Mouse (Mus musculus) heart, postnatal 10 days (tissue): ENCODE data around the gene Olfr62. TPM values are rescaled to one million over a fixed set of nuclear protein-coding genes. Genes with fewer than 3 reads are reported as not detected.

Experiments
- DNase-seq, 2 experiments: peaks; one replicate each; pipeline ENCODE4 v3.0.0; 2021
- intact Hi-C: fragments of 180-260 bp; cut with DNase I; formaldehyde crosslinking; loops from one replicate; pipeline ENCODE4 v1.15.1; 2025
- total RNA-seq, 2 experiments: library from RNA; stranded (reverse); gene quantifications; 2 replicates each; pipeline ENCODE4 v1.2.3; 2021

Gene Olfr62
- total RNA-seq, result not detected

DNA sequence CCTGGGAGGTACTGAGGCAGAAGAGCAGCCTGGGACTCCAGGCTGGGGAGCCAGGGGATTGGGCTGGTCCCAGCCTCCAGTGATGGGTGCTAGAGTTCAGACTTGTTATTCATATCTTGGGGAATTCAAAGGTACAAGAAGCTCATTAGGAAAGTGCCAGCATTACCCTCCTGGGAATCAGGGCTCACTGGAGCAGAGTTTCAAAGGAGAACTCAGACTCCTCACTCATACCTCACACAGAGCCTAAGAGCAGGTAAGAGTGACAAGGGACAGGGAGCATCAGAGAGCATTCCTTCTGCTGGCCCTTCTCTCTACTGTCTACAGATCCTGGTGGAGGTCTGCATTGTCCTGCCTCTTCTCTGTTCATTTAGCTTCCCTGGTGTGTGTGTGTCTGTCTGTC, at the start of gene Olfr62:
Gene Olfr62, plus strand, starts transcription at position 301 of the 400 bp plus-strand sequence.
- intact Hi-C loops, result no loop called here
- DNase-seq, result no peak

DNA sequence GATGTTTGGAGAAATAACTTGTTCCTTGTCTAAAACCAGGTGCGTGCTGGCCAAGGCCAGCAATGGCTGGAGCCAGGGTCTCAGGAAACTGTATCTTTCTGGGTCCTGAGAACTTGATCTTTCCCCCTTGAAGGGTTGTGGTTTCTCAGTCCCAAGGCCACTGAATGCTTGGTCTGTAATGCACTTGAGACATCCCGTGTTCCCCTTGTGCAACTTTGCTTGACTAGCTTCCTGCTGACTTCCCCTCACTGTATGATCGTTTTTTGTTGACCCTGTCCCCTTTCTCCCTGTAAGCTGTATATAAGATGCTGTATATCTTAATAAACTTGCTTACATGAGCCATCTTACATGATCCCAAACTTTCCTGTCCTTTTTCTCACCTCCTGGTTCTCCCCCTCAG, 48.9 kb upstream of the Olfr62 start:
- DNase-seq, result no peak
- intact Hi-C loops, result no loop called here

DNA sequence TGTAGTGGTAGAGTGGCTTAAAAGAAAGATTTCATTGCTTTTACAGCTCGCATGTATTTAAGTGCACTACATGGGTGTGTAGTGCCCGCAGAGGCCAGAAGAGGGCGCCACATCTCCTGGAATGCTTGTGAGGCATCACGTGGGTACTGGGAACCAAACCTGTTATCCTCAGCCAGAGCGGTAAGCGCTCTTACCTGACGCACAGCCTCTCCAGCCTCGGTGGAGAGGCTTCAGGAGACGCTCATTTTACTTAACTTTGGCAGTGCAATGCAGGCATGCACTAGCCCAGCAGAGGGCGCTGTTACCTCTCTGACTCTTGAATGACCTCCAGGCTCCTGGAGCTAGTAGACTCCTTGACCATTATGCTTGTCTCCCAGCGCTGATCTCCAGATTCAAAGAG, 46.1 kb upstream of the Olfr62 start:
- peak; percentile 30 to 51 for DNase-seq
- intact Hi-C loops, result no loop called here

DNA sequence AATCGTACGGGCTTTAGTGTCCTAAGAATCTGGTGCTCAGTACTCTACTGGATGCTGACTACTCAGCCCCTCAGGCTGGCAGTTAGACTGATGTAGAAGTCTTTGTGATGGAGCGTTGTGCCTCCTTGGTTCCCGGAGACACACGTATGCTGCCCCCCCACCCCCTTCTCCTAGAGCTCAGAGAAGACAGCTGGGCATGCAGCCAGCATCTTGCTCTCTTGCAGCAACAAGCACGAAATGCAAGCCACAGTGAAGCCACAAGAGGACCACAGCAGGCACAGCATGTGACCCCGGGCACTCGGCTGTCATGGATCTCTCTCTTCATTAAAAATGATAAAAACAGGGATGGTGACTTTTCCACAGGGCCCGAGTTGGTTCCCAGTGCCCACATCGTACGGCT, 43.3 kb upstream of the Olfr62 start:
- DNase-seq, result no peak
- intact Hi-C loops, result no loop called here

DNA sequence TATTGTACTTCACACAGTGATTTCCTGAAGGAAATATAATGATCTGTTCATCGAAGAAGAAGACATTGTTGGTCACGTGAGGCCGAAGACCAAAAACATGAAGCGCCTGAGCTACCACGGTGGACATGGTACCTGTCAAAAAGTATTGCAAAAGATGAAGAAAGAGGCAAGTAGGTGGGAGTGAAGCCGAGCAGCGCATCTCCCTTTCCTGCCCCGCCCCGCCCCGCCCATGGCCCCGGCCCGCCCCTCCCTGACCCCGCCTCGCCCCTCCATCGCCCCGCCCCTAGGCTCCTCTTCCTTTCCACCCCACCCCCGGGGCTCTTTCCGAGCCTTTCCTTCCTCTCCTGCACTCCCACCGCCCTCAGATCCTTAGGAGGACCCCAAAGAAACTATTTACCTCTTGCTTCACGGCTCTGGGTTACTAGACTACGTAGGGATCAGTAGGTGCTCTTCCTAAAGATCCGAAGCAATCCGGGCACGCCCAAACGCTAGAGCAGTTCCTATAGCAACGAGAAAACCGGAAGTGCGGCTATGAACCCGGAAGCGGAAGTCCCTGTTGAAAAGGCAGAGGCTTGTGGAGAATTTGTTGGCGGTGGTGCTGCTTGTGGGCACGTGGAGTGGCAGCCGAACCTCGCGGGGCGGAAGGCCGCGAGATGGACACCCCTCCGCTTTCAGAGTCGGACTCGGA, 38.3 kb upstream of the Olfr62 start, which contains the start of the genes Cfap57 and Ebna1bp2:
Gene Cfap57, minus strand, starts transcription at position 499 of the 688 bp plus-strand sequence.
Gene Ebna1bp2, plus strand, starts transcription at position 521 of the 688 bp plus-strand sequence.
- peak; percentile 94 to 97 for DNase-seq
- intact Hi-C loops, result no loop called here

DNA sequence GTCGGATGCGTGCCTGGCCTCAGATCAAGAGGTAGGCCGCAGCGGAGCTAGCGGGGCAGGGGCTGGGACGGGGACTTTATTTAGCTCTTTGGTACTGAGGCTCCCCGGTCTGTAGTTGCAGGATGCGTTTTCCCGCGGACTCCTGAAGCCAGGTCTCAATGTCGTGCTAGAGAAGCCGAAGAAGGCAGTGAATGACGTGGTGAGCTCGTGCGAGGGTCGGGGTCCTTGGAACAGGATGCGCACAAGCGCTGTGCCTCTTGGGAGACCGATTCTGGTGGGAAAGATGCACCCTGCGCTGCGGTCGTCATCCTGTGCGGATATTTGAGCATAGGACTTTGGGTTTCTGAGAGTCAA, 37.8 kb upstream of the Olfr62 start:
- intact Hi-C loops, result no loop called here
- DNase-seq, result no peak

DNA sequence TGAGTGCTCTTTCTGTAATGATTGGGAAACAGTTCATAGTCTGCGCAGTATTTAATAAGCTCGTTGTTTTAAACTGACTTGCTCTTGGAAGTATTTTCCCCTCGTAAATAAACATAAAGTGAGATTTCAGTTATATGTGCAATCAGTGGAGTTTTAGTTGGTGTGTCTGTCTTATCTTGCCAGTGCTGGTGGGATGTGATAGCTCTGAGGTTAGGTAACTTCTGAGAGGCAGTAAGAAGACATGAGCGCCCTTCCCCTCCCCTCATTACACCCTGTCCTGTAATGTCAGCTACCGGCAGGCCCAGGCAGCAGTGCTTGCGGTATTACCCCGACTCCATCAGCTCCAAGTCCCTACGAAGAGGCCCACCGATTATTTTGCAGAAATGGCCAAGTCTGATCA, 37.0 kb upstream of the Olfr62 start:
- no peak for DNase-seq
- intact Hi-C loops, result no loop called here

DNA sequence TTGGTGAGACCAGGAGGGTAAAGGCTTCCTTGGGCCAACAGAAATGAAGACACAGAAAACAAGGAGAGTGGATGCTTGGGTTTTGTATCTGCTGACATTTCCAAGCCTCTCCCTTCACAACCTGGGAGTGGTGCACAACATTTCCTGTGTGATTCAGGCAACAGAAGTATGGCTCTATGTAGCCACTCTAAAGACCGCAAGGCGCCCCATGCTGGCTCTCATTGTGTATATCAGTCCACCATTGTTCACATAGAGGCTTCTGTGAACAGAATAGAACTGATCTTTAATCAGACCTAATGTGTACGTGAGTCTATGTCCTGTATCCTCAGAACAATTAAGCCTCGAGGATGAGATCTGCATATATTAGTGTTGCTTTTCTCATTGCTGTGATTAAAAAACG, 28.5 kb upstream of the Olfr62 start:
- intact Hi-C loops, result no loop called here

DNA sequence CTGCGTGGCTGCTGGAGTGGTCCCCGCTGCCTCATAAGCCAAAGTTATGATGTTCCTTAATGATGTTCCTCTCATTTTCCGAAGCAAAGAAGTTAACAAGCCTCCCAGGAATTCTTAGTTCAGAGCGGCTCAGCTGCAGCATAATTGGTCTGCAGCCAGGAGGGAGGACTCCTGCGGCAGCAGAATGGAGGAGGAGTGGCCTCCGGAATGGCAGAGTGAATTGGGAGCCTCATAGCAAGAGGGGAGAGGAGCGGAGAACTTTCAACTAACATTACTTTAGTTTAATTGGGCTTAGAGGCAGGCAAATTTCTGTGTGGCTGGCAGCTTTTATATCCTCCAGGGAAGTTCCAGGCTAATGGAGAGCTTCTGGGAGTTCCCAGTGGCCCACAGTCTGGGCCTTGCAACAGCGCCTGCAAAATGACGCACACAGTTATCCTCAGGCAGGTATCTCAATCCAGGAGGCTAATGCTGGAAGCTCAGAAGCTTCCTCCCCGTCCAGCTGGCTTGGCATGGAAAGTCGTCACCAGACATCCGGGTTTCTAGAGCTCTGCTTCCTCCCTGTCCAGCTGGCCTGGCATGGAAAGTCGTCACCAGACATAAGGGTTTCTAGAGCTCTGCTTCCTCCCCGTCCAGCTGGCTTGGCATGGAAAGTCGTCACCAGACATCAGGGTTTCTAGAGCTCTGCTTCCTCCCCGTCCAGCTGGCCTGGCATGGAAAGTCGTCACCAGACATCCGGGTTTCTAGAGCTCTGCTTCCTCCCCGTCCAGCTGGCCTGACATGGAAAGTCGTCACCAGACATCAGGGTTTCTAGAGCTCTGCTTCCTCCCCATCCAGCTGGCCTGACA, 16.2 kb upstream of the Olfr62 start:
- intact Hi-C loops, result no loop called here
- peak; percentile 31 to 52 for DNase-seq

More for the DNA sequence above, 28.5 kb upstream of the Olfr62 start:
- DNase-seq, result no peak

DNA sequence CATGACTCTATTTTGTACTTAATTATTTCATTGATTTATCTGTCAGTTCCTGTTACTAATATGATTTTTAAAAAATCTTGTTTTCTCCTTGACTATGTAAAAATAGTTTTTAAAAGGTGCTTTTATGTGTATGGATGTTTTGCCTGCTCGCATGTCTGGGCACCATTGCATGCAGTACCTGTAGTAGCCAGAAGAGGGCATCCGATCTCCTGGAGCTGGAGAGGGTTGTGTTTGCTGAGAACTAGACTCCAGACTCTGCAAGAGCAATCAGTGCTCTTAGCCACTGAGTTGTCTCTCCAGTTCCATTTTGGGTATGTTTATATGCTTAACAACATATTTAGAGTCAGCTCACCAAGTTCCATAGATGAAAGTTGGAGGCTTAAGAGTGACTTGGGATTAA, 13.5 kb upstream of the Olfr62 start:
- peak; percentile 35 to 67 for DNase-seq
- intact Hi-C loops, result loop anchor here (1.0 kb wide), 1 partner anchor 343 kb away; no protein-coding TSS in a partner anchor

DNA sequence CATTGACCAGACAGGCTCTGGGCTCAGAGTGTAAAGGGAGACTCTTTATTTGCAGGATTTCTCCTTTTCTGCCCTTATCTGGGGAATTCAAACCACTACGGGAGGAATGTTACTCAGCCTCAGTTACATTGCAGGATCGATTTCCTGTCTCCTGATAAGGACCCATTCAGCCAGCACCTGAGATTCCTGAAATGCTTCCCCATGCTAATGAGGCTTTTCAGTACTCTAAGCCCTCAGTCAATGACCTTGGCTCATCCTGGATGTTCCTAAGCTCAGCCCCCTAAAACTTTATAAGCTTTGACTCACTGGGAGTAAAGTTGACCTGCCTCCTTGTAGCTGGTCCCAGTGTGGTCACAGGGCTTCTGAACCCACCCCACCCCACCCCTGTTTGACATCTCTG, 28.3 kb downstream of the Olfr62 start:
- DNase-seq, result no peak
- intact Hi-C loops, result no loop called here

DNA sequence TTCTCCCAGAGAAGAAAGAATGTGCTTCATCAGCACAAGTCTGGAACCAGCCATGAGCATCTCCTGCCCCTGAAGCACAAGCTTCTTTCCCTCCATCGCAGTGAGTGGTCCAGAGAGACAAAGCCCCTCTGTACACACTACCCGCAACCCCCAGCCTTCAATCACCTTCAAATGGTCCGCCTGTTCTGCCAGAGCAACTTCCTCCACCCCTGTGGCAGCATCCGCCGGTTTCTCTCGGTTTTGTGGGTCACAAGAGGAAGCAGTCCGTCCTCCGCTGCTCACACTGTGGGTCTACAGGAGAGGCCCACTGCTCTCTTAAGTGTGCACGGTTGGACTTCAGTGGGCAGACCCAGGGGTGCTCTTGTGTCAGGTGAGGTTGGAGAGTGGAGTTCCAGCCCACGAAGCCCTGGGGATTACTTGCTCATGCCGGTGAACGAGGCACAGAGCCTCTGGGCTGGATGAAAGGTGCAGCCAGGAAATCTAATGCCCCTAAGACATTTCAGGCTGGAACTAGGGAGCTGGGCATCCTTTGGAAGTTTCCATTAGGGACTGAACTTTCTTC, 33.7 kb downstream of the Olfr62 start, which contains the start of gene Olfr1342:
Gene Olfr1342, minus strand, starts transcription at position 345 of the 562 bp plus-strand sequence.
- no peak for DNase-seq
- intact Hi-C loops, result no loop called here

DNA sequence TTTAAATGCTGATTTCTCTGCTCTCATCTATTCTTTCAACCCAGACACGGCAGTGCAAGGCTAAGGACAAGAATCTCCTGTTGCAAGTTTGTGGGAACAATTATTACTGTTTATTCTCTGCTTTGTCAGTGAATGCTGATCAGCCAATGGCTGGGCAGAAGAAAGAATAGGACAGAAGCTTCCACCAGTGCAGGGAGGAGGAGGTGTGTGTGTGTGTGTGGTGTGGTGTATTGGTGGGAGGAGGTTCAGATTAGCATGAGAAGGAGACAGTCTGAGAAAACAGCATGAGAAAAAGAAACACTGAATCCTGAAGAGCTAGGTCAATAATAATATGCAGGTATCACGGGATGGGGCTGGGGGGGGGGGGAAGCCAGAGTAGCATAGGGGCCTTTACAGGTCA, 35.1 kb downstream of the Olfr62 start:
- DNase-seq, result no peak
- intact Hi-C loops, result no loop called here

DNA sequence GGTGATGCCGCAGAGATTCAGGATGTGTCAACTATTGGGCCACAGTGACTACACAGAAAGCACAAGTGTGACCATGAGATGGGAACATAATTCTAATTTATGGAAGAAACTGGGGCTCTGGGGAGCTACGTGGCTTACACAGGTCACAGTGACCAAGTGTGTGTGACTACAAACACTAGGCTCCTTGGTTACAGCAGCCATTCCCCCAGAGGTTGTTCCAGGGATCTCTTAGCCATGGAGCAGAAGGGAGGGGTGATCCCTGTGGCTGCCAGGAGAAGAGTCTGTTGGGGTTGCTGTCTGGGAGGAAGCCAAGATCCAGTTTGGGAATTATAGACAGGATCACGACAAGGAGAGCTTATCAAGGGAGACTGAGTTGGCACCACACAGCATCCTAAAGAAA, 44.5 kb downstream of the Olfr62 start, which contains the start of gene Olfr1341:
Gene Olfr1341, plus strand, starts transcription at position 301 of the 400 bp plus-strand sequence.
- no peak for DNase-seq
- intact Hi-C loops, result no loop called here

DNA sequence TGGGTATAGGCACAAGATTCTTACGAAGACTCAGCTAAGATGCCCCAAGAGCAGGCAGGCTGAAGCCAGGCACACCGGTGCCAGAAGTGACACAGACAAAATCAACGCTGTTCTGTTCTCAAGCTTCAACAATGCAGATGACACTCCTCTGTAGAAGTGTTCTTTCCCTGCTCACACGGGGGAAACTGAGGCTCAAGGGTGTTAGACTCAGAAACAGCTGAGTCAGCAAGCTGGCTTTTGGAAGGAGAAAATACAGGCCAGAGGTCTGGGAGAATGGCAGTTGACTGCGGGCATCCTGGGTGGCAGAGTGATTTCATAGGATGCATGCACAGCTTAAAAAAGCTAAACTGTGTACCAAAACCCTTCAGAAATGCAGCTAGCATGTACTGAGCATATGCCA, 49.3 kb downstream of the Olfr62 start:
- intact Hi-C loops, result no loop called here
- DNase-seq, result no peak

DNA sequence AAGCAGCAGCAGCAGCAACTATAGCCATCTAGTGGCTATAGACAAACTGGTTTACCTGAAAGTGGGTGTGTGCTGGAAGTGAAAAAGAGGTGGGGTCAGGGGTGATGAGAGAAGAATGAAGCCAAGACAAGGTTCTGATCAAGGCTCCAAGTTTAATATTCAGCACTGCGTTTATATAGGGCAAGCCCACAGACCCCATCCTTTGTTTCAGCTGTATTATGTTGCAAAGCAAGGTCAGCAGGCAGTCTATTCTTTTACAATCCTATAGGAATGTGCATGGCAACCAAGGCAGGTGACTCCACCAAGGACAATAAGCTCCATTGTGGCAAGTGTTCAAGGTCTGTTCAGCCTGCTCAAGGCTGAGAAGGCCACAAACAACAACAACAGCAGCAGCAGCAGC, 52.9 kb downstream of the Olfr62 start:
- intact Hi-C loops, result no loop called here
- no peak for DNase-seq

Other genes with a start within 250 kb of the Olfr62 start
- gene Szt2, start 249.7 kb upstream of the Olfr62 start, total RNA-seq, result 10 to 100 TPM; 12.8 to 12.9 TPM
- 10 to 100 TPM; 44.3 to 46.2 TPM for gene Med8, start 249.6 kb upstream of the Olfr62 start, total RNA-seq
- gene Elovl1, start 230.9 kb upstream of the Olfr62 start, total RNA-seq, result 10 to 100 TPM; 37.5 to 37.7 TPM
- 10 to 100 TPM; 24.9 to 25.3 TPM for gene Cdc20, start 221.6 kb upstream of the Olfr62 start, total RNA-seq
- gene Mpl, start 201.4 kb upstream of the Olfr62 start, total RNA-seq, result under 1 TPM; 0.12 to 0.34 TPM
- 100 to 1,000 TPM; 114 to 120 TPM for gene Tie1, start 168.9 kb upstream of the Olfr62 start, total RNA-seq
- not detected for gene 2610528J11Rik, start 132.0 kb upstream of the Olfr62 start, total RNA-seq
- gene Tmem125, start 114.9 kb upstream of the Olfr62 start, total RNA-seq, result under 1 TPM in 1 of 2 experiments, not detected in 1; 0.12 TPM
- gene Cfap57, start 38.2 kb upstream of the Olfr62 start, total RNA-seq, result under 1 TPM; 0.07 to 0.17 TPM
- 10 to 100 TPM; 39.8 to 49.6 TPM for gene Ebna1bp2, start 38.2 kb upstream of the Olfr62 start, total RNA-seq
- not detected for gene Olfr1342, start 33.8 kb downstream of the Olfr62 start, total RNA-seq
- gene Olfr1341, start 44.6 kb downstream of the Olfr62 start, total RNA-seq, result not detected
- gene Olfr1340, start 61.2 kb downstream of the Olfr62 start, total RNA-seq, result not detected
- gene Olfr1339, start 73.2 kb downstream of the Olfr62 start, total RNA-seq, result not detected
- not detected for gene Olfr1338, start 99.8 kb downstream of the Olfr62 start, total RNA-seq
- gene Olfr1337, start 123.6 kb downstream of the Olfr62 start, total RNA-seq, result not detected
- not detected for gene Olfr1335, start 151.0 kb downstream of the Olfr62 start, total RNA-seq
- gene Olfr1333, start 177.3 kb downstream of the Olfr62 start, total RNA-seq, result not detected
- not detected for gene Olfr1331, start 205.7 kb downstream of the Olfr62 start, total RNA-seq
- not detected for gene Olfr1330, start 229.6 kb downstream of the Olfr62 start, total RNA-seq